Mouse (Mus musculus) B cell, adult 2 months (primary cell): Measurements from ENCODE around the gene Pou2f2.

Experiments used
- DNase-seq, 2 experiments: peaks; one replicate each; pipeline ENCODE4 v3.0.0; 2022

Pou2f2 gene

GRCm38 (mm10) chr7:25088968-25089367 is 90.6 kb downstream of the Pou2f2 start:
- DNase-seq = no peak

GRCm38 (mm10) chr7:25088531-25088930 is 91.0 kb downstream of the Pou2f2 start:
- DNase-seq = no peak

- no peak for DNase-seq
These were observed 91.6 kb downstream of the Pou2f2 start for GRCm38 (mm10) chr7:25087972-25088371.

- no peak for DNase-seq
These were observed 92.1 kb downstream of the Pou2f2 start for GRCm38 (mm10) chr7:25087256-25087912.

GRCm38 (mm10) chr7:25086656-25087055 is 92.9 kb downstream of the Pou2f2 start:
- peak in 1 of 2 experiments; percentile 36 for DNase-seq

GRCm38 (mm10) chr7:25084621-25085020 is 94.9 kb downstream of the Pou2f2 start:
- no peak for DNase-seq

- DNase-seq = peak; percentile 70 to 71
These were observed 97.0 kb downstream of the Pou2f2 start for GRCm38 (mm10) chr7:25082510-25082909.

GRCm38 (mm10) chr7:25080431-25080830 is 99.1 kb downstream of the Pou2f2 start:
- DNase-seq = no peak

GRCm38 (mm10) chr7:25079496-25080026 is 100.0 kb downstream of the Pou2f2 start:
- DNase-seq = no peak

GRCm38 (mm10) chr7:25077414-25077755 is 102.1 kb downstream of the Pou2f2 start:
- no peak for DNase-seq

GRCm38 (mm10) chr7:25076663-25077413 is 102.7 kb downstream of the Pou2f2 start:
- peak; percentile 94 to 95 for DNase-seq

GRCm38 (mm10) chr7:25076296-25076662 is 103.2 kb downstream of the Pou2f2 start:
- DNase-seq = no peak

GRCm38 (mm10) chr7:25073924-25074323 is 105.6 kb downstream of the Pou2f2 start:
- DNase-seq = no peak

- no peak for DNase-seq
These were observed 106.7 kb downstream of the Pou2f2 start for GRCm38 (mm10) chr7:25072716-25073390.

GRCm38 (mm10) chr7:25071979-25072715 is 107.4 kb downstream of the Pou2f2 start, which contains the start of the genes Grik5 and Zfp574:
Grik5 (minus strand) TSS chr7:25072346.
Zfp574 (plus strand) TSS chr7:25072567.
- no peak for DNase-seq

GRCm38 (mm10) chr7:25068724-25069123 is 110.8 kb downstream of the Pou2f2 start:
- DNase-seq = no peak

GRCm38 (mm10) chr7:25067909-25068656 is 111.4 kb downstream of the Pou2f2 start:
- DNase-seq = no peak

GRCm38 (mm10) chr7:25067338-25067737 is 112.2 kb downstream of the Pou2f2 start:
- no peak for DNase-seq

GRCm38 (mm10) chr7:25063900-25064299 is 115.6 kb downstream of the Pou2f2 start:
- no peak for DNase-seq

GRCm38 (mm10) chr7:25063346-25063745 is 116.2 kb downstream of the Pou2f2 start:
- DNase-seq = no peak

- DNase-seq = no peak
These were observed 120.7 kb downstream of the Pou2f2 start for GRCm38 (mm10) chr7:25058836-25059235.

GRCm38 (mm10) chr7:25058394-25058793 is 121.1 kb downstream of the Pou2f2 start:
- no peak for DNase-seq
